Mouse (Mus musculus): Measurements from ENCODE around the gene Tle3. TPM values are rescaled to one million over a fixed set of nuclear protein-coding genes. Genes with fewer than 3 reads are reported as not detected.
A peak's percentile ranks its signal among the peaks of the same experiment; 100 is the strongest.

The Tle3 gene
- polyA plus RNA-seq, 1 experiment, result 205 TPM

DNA sequence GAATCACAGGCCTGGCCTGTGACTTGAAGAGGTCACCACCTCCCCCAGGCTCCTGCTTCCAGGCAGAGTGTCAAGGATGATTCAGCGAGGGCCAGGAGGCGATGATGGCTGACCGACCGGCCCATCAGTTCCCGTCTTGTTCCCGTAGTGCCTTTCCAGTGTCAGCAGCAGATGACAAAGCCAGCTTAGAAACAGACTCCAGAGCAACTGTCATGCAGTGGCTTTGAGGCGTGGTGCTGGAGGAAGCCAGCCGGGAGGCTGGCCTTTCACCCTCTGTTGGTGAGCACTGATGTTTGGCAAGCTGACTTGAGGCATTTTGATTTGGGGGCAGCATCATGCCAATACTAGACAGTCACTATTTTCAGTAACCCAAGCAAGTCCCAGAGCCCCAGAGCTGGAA is 6.3 kb downstream of the Tle3 start:
- peaks cover 73% of the 10 kb centered on the region for H3K4me1 ChIP-seq (replicated peaks; ENCODE audit: control insufficient read depth, insufficient read depth, low read length)
- H3K36me3 ChIP-seq (ENCODE audit: control insufficient read depth, insufficient read depth, low read length), result peaks cover 18% of the 10 kb centered on the region
- DNase-seq, result no peak
- H3K27ac ChIP-seq (ENCODE audit: control insufficient read depth, insufficient read depth, low read length), result no peak overlapping the region
- TF ChIP-seq POLR2A (IDR thresholded peaks at IDR 0.05; ENCODE audit: control insufficient read depth, extremely low read depth, insufficient read depth, low read length, poor library complexity) (peak; percentile 13; the same call in 1 of the 2 replicates), CTCF (IDR thresholded peaks at IDR 0.05; ENCODE audit: borderline replicate concordance, control insufficient read depth, extremely low read depth, insufficient read depth, low read length, poor library complexity) (no peak)
- no peak overlapping the region for H3K4me3 ChIP-seq (ENCODE audit: control insufficient read depth, insufficient read depth, low read length)
- H3K27me3 ChIP-seq (ENCODE audit: control insufficient read depth, insufficient read depth, low read length), result no peaks in the 10 kb centered on the region
- WGBS, result 31% methylated on average over 8 of the region's 8 CpGs

DNA sequence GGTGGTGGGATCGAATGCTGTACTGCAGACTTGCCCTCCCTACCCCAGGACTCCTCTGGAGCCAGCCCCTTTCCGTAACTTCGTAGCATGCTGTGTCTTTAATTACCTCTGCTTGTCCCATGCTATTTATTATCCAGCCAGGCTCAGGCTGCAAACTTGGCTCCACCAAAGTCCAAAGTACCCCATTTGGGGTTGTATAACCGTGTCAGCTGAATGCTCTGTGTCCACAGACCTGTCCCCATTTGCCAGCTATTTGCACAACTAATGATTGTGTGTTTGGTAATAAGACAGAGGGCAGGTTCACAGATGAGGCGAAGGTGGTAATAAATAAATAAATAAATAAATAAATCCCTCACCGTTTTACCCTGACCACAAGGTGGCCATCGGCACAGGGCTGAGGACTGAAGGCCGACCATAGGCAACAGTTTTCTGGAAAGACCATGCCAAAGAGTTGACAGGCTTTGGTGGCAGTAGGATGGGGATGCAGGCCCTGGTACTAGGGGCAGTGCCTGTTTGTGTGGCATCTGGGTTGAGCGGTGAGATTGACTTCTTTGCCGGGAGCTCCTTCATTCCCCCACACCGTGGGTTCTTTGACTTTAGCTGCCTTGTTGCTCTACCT is 7.0 kb downstream of the Tle3 start:
- DNase-seq, result no peak
- Histone ChIP-seq H3K27me3 (ENCODE audit: control insufficient read depth, insufficient read depth, low read length) (no peaks in the 10 kb centered on the region), H3K4me3 (ENCODE audit: control insufficient read depth, insufficient read depth, low read length) (no peak overlapping the region), H3K27ac (ENCODE audit: control insufficient read depth, insufficient read depth, low read length) (no peak overlapping the region), H3K36me3 (ENCODE audit: control insufficient read depth, insufficient read depth, low read length) (peaks cover 18% of the 10 kb centered on the region), H3K4me1 (replicated peaks; ENCODE audit: control insufficient read depth, insufficient read depth, low read length) (peaks cover 77% of the 10 kb centered on the region)
- TF ChIP-seq CTCF (IDR thresholded peaks at IDR 0.05; ENCODE audit: borderline replicate concordance, control insufficient read depth, extremely low read depth, insufficient read depth, low read length, poor library complexity) (no peak), POLR2A (IDR thresholded peaks at IDR 0.05; ENCODE audit: control insufficient read depth, extremely low read depth, insufficient read depth, low read length, poor library complexity) (no peak)
- 84% methylated on average over 11 of the region's 11 CpGs for WGBS

DNA sequence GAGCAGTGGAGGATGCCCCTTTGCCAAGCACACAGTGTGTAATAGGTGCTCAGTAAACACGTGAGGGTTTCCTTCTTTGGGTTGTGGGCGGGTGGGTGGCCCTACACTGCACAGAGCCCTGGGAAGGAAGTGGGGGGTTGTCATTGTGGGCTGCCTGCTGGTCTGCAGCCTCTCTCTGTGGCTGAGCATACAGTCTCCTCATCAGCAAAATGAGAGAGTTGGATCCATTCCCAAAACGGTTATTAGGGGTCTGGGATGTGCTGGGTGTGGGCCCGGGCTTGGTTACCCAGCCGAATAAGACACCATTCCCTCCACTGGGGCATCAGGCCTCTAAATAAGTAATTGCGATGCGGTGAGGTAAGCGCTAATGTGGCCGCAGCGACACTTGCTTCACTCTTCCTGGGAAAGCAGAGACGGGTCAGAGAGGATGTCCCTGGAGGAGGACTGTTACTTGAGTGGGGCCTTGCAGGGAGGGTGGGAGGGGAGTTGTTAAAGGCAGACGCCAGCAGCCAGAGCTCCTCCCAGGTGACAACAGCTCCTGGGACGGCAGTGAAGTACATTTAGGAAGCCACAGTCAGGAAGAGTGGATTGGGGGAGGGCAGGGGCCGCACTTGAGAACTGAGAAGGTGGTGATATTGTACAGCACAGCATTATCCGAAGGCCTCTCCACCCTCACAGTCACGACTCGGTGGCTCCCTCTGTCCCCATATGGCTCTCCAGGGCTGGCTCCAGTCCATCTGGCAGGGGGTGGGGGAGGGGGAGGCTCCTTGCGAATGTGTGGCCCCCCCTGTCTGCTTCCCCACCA is 8.3 kb downstream of the Tle3 start:
- DNase-seq, result peak; percentile 68
- H3K27me3 ChIP-seq (ENCODE audit: control insufficient read depth, insufficient read depth, low read length), result no peaks in the 10 kb centered on the region
- no peak overlapping the region for H3K4me3 ChIP-seq (ENCODE audit: control insufficient read depth, insufficient read depth, low read length)
- 22% methylated on average over 18 of the region's 18 CpGs for WGBS
- H3K36me3 ChIP-seq (ENCODE audit: control insufficient read depth, insufficient read depth, low read length), result peaks cover 18% of the 10 kb centered on the region
- peaks cover 82% of the 10 kb centered on the region for H3K4me1 ChIP-seq (replicated peaks; ENCODE audit: control insufficient read depth, insufficient read depth, low read length)
- H3K27ac ChIP-seq (ENCODE audit: control insufficient read depth, insufficient read depth, low read length), result no peak overlapping the region
- TF ChIP-seq CTCF (IDR thresholded peaks at IDR 0.05; ENCODE audit: borderline replicate concordance, control insufficient read depth, extremely low read depth, insufficient read depth, low read length, poor library complexity) (no peak), POLR2A (IDR thresholded peaks at IDR 0.05; ENCODE audit: control insufficient read depth, extremely low read depth, insufficient read depth, low read length, poor library complexity) (no peak)

DNA sequence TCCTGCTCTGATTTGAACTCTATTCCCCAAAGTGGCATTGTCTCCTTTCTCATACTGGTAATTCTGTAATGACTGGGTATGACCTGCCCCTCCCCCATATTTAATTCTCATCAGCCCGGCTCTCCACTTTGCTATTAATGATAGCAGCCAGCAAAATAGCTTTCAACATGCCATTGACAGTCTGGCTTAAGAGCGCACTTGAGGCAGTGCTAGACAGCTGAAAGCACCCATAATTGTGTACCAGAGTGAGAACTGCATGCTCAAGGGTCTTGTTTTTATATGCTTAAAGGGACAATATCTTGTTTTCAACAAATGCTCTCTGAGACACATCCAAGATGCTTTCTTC is 8.9 kb downstream of the Tle3 start:
- no peak for TF ChIP-seq POLR2A (IDR thresholded peaks at IDR 0.05; ENCODE audit: control insufficient read depth, extremely low read depth, insufficient read depth, low read length, poor library complexity)
- Histone ChIP-seq H3K4me3 (ENCODE audit: control insufficient read depth, insufficient read depth, low read length) (no peak overlapping the region), H3K4me1 (replicated peaks; ENCODE audit: control insufficient read depth, insufficient read depth, low read length) (peaks cover 85% of the 10 kb centered on the region), H3K27me3 (ENCODE audit: control insufficient read depth, insufficient read depth, low read length) (no peaks in the 10 kb centered on the region), H3K36me3 (ENCODE audit: control insufficient read depth, insufficient read depth, low read length) (peaks cover 15% of the 10 kb centered on the region), H3K27ac (ENCODE audit: control insufficient read depth, insufficient read depth, low read length) (no peak overlapping the region)
- no peak for DNase-seq
- 87% methylated on average over 2 of the region's 2 CpGs for WGBS

DNA sequence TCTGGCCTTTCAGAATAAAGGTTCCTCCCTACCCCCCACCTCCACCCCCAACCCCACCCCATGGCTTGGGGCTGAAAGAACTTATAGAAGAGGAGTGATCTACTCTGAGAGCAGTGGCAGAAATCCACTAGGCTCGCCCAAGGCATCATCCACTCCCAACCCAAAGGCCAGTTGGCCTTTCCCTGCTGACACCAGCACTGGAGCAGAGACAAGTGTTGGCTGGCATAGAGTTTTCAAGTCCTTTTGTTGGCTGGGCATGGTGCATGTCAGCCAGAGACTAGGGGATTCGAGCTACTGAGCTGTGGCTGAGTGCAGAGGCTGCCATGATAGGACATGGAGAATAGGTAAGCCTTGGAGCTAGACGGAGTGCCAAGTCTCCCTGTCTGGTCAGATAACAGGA is 9.3 kb downstream of the Tle3 start:
- TF ChIP-seq POLR2A (IDR thresholded peaks at IDR 0.05; ENCODE audit: control insufficient read depth, extremely low read depth, insufficient read depth, low read length, poor library complexity), result no peak
- TF ChIP-seq CTCF (IDR thresholded peaks at IDR 0.05; ENCODE audit: borderline replicate concordance, control insufficient read depth, extremely low read depth, insufficient read depth, low read length, poor library complexity), result no peak
- Histone ChIP-seq H3K4me3 (ENCODE audit: control insufficient read depth, insufficient read depth, low read length) (no peak overlapping the region), H3K4me1 (replicated peaks; ENCODE audit: control insufficient read depth, insufficient read depth, low read length) (peaks cover 84% of the 10 kb centered on the region), H3K36me3 (ENCODE audit: control insufficient read depth, insufficient read depth, low read length) (peaks cover 15% of the 10 kb centered on the region), H3K27ac (ENCODE audit: control insufficient read depth, insufficient read depth, low read length) (no peak overlapping the region), H3K27me3 (ENCODE audit: control insufficient read depth, insufficient read depth, low read length) (no peaks in the 10 kb centered on the region)
- 98% methylated on average over 3 of the region's 3 CpGs for WGBS
- DNase-seq, result no peak

DNA sequence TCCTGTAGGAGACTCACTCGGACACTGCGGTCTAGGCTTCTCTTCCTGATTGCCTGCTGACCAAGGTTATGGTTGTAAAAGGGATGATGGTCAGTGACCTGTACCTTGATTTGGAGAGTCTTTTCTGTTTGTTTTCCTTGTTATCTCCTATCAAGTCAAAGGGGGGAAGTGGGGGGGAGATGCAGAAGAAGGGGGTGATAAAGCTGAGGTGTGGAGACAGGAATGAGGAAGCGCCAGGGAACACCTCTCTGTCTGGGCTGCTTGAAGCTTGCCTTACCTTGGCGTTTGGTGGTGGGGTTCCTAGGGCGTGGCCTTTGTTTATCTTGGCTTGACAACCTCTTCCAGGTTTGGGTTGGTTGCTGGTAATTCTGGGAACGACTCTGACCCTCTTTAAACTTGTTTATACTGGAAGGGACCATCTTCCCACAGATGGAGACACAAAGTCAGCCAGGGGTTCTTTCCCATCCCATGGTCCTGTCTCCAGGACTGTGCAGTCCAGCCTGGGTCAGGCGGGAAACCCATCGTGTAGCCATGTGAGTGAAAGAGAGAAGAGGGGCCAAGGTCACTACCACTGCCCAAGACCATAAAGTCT is 10.5 kb downstream of the Tle3 start:
- TF ChIP-seq CTCF (IDR thresholded peaks at IDR 0.05; ENCODE audit: borderline replicate concordance, control insufficient read depth, extremely low read depth, insufficient read depth, low read length, poor library complexity) (no peak), POLR2A (IDR thresholded peaks at IDR 0.05; ENCODE audit: control insufficient read depth, extremely low read depth, insufficient read depth, low read length, poor library complexity) (no peak)
- H3K4me3 ChIP-seq (ENCODE audit: control insufficient read depth, insufficient read depth, low read length), result no peak overlapping the region
- H3K4me1 ChIP-seq (replicated peaks; ENCODE audit: control insufficient read depth, insufficient read depth, low read length), result peaks cover 75% of the 10 kb centered on the region
- H3K27ac ChIP-seq (ENCODE audit: control insufficient read depth, insufficient read depth, low read length), result no peak overlapping the region
- H3K36me3 ChIP-seq (ENCODE audit: control insufficient read depth, insufficient read depth, low read length), result peaks cover 12% of the 10 kb centered on the region
- 78% methylated on average over 8 of the region's 8 CpGs for WGBS
- H3K27me3 ChIP-seq (ENCODE audit: control insufficient read depth, insufficient read depth, low read length), result no peaks in the 10 kb centered on the region
- no peak for DNase-seq

Data from thymus, adult 2 months (tissue).